ENCODE assay signal across 11 mouse cellular contexts in the genomic region with DNA sequence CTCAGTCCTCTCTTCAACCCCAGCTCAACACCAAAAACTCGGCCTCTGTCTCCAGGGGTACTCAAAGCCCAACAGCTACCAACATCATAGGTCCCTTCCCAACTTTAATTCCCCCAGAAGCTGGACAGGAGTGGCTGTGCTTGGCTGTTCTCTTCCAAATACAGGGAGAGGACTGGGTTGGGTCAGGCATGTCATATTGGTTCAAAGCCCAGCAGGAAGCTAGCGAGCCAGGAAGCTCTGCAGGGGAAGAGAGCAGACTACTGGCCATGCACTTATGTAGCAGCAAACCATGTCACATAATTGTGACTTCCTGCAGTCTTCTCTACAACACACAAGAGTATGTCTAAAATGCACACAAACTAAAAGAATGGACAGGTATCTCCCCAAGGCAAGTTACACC. TPM values are rescaled to one million over a fixed set of nuclear protein-coding genes. Genes with fewer than 3 reads are reported as not detected.
DNase-seq lines count a peak whose midpoint lies in the region; ATAC-seq and TF ChIP-seq lines count a peak whose summit lies in the region.
"Had no signal": no experiment of that assay in that cellular context is flagged by ENCODE, and none has a peak within 500 bp of the region (broad histone marks: within the 10 kb centered on the region; RNA-seq: fewer than 3 reads in every experiment).

No protein-coding gene starts in this region.

- H3K4me2 ChIP-seq in lung, embryonic 16.5 days (ENCODE audit: low read depth, low read length): no peak overlapping the region
- no peak overlapping the region for H3K4me2 ChIP-seq in heart, embryonic 13.5 days
- no peak overlapping the region for H3K4me2 ChIP-seq in hindbrain, postnatal 0 days (ENCODE audit: low read depth, low read length)
- H3K4me2 ChIP-seq: hindbrain, embryonic 15.5 days had no signal

- H3K9ac ChIP-seq in lung, embryonic 16.5 days (ENCODE audit: low read length): no peak overlapping the region
- H3K9ac ChIP-seq in heart, embryonic 13.5 days: no peak overlapping the region; the same call in 1 of the 2 replicates
- no peak overlapping the region for H3K9ac ChIP-seq in hindbrain, postnatal 0 days (replicated peaks; ENCODE audit: low read length)
- H3K9ac ChIP-seq: hindbrain, embryonic 15.5 days had no signal

- no peak for ATAC-seq in lung, embryonic 16.5 days (ENCODE audit: low read depth)
- ATAC-seq in heart, embryonic 13.5 days (ENCODE audit: extremely low read depth, insufficient number of reproducible peaks, low FRiP score, low TSS enrichment): no peak
- no peak for ATAC-seq in hindbrain, postnatal 0 days
- ATAC-seq: forebrain, embryonic 16.5 days had no signal

- H3K27ac ChIP-seq in heart, embryonic 10.5 days: peak overlapping the region; percentile 80
- H3K27ac ChIP-seq in lung, embryonic 16.5 days (ENCODE audit: low read length): peak overlapping the region; percentile 36
- peak overlapping the region; percentile 78 for H3K27ac ChIP-seq in heart, embryonic 13.5 days (replicated peaks)
- H3K27ac ChIP-seq in limb, embryonic 10.5 days: peak overlapping the region; percentile 21
- H3K27ac ChIP-seq in hindbrain, postnatal 0 days: no peak overlapping the region
- H3K27ac ChIP-seq: embryonic facial prominence, embryonic 10.5 days; hindbrain, embryonic 15.5 days had no signal

- whole genome bisulfite sequencing in heart, embryonic 10.5 days: 79% methylated on average over 2 of the region's 2 CpGs
- 71% methylated on average over 2 of the region's 2 CpGs for WGBS in lung, embryonic 16.5 days
- WGBS in heart, embryonic 13.5 days: 73% methylated on average over 2 of the region's 2 CpGs
- WGBS in limb, embryonic 10.5 days: 78% methylated on average over 2 of the region's 2 CpGs
- WGBS in hindbrain, postnatal 0 days: 62% methylated on average over 2 of the region's 2 CpGs

- intact Hi-C loops in heart, postnatal 25 days (cut with DNase I): no loop called here

- H3K27me3 ChIP-seq in heart, embryonic 10.5 days (ENCODE audit: insufficient read depth, poor library complexity, severe bottlenecking): no peaks in the 10 kb centered on the region
- no peaks in the 10 kb centered on the region for H3K27me3 ChIP-seq in lung, embryonic 16.5 days (ENCODE audit: control insufficient read depth, insufficient read depth, low read depth, low read length)
- no peaks in the 10 kb centered on the region for H3K27me3 ChIP-seq in heart, embryonic 13.5 days (replicated peaks)
- no peaks in the 10 kb centered on the region for H3K27me3 ChIP-seq in limb, embryonic 10.5 days (ENCODE audit: low read depth, poor library complexity, severe bottlenecking)
- H3K27me3 ChIP-seq in hindbrain, postnatal 0 days (ENCODE audit: insufficient read depth, low read length): no peaks in the 10 kb centered on the region
- H3K27me3 ChIP-seq: hindbrain, embryonic 15.5 days had no signal

- peaks cover 4% of the 10 kb centered on the region; the same call in 1 of the 2 replicates for H3K36me3 ChIP-seq in heart, embryonic 10.5 days
- H3K36me3 ChIP-seq in lung, embryonic 16.5 days (ENCODE audit: control insufficient read depth, insufficient read depth, low read length): no peaks in the 10 kb centered on the region
- H3K36me3 ChIP-seq in heart, embryonic 13.5 days: no peaks in the 10 kb centered on the region
- H3K36me3 ChIP-seq in limb, embryonic 10.5 days: peaks cover 38% of the 10 kb centered on the region
- no peaks in the 10 kb centered on the region for H3K36me3 ChIP-seq in hindbrain, postnatal 0 days (ENCODE audit: insufficient read depth, low read length)
- H3K36me3 ChIP-seq: hindbrain, embryonic 15.5 days had no signal

- H3K9me3 ChIP-seq in heart, embryonic 10.5 days: no peaks in the 10 kb centered on the region
- H3K9me3 ChIP-seq in lung, embryonic 16.5 days (ENCODE audit: control insufficient read depth, low read length): no peaks in the 10 kb centered on the region
- no peaks in the 10 kb centered on the region for H3K9me3 ChIP-seq in heart, embryonic 13.5 days
- H3K9me3 ChIP-seq in limb, embryonic 10.5 days (replicated peaks): no peaks in the 10 kb centered on the region
- H3K9me3 ChIP-seq in hindbrain, postnatal 0 days (ENCODE audit: low read length): no peaks in the 10 kb centered on the region
- H3K9me3 ChIP-seq: embryonic facial prominence, embryonic 10.5 days; hindbrain, embryonic 15.5 days had no signal

- DNase-seq in heart, embryonic 10.5 days (ENCODE audit: low spot score): no peak
- no peak for DNase-seq in heart, postnatal 25 days (ENCODE audit: low spot score)
- no peak for DNase-seq in lung, postnatal 36 days
- no peak for DNase-seq in limb, embryonic 10.5 days (ENCODE audit: low spot score)
- DNase-seq in frontal cortex, postnatal 14 days (ENCODE audit: low spot score in 2 of 2): no peak
- DNase-seq in hindbrain, postnatal 0 days (ENCODE audit: low spot score): no peak

- peaks cover 81% of the 10 kb centered on the region for H3K4me1 ChIP-seq in heart, embryonic 10.5 days
- H3K4me1 ChIP-seq in lung, embryonic 16.5 days (replicated peaks; ENCODE audit: control insufficient read depth, insufficient read depth, low read length): peaks cover 54% of the 10 kb centered on the region
- H3K4me1 ChIP-seq in heart, embryonic 13.5 days: peaks cover 86% of the 10 kb centered on the region
- H3K4me1 ChIP-seq in limb, embryonic 10.5 days: peaks cover 40% of the 10 kb centered on the region
- H3K4me1 ChIP-seq in hindbrain, postnatal 0 days (ENCODE audit: insufficient read depth, low read length): peaks cover 30% of the 10 kb centered on the region

- no peak overlapping the region for H3K4me3 ChIP-seq in heart, embryonic 10.5 days
- H3K4me3 ChIP-seq in lung, embryonic 16.5 days (ENCODE audit: low read length): no peak overlapping the region
- H3K4me3 ChIP-seq in heart, embryonic 13.5 days: no peak overlapping the region
- no peak overlapping the region for H3K4me3 ChIP-seq in limb, embryonic 10.5 days
- H3K4me3 ChIP-seq in hindbrain, postnatal 0 days (ENCODE audit: low read length): no peak overlapping the region
- H3K4me3 ChIP-seq: embryonic facial prominence, embryonic 10.5 days; hindbrain, embryonic 15.5 days had no signal

- no peak for TF ChIP-seq CTCF in hindbrain, postnatal 0 days (IDR thresholded peaks at IDR 0.05; ENCODE audit: low read depth)

RNA-seq across cellular contexts. Expression of a gene that starts 11.6 kb away (rescaled TPM):
- 17.7 and 18.4 TPM in 2 replicates for polyA plus RNA-seq in heart, embryonic 10.5 days (2016; fragmentation: Nextera tagmentation; extraction: Ambion mirVana)
- 10 to 100 TPM; 25.8 to 26.8 TPM for total RNA-seq in heart, postnatal 25 days (2021)
- polyA plus RNA-seq in lung, embryonic 16.5 days (2015; fragmentation: Nextera tagmentation; extraction: Ambion mirVana): 33.5 and 36.0 TPM in 2 replicates
- polyA plus RNA-seq in heart, embryonic 13.5 days (2015; fragmentation: Nextera tagmentation; extraction: Ambion mirVana): 12.5 and 15.7 TPM in 2 replicates
- 32.7 and 39.1 TPM in 2 replicates for polyA plus RNA-seq in limb, embryonic 10.5 days (2016; fragmentation: Nextera tagmentation; extraction: Ambion mirVana)
- total RNA-seq in hindbrain, postnatal 0 days (2014; rRNA removed): 20.9 and 21.0 TPM in 2 replicates
- polyA plus RNA-seq in hindbrain, postnatal 0 days (2015; fragmentation: Nextera tagmentation; extraction: Ambion mirVana): 10.2 and 12.9 TPM in 2 replicates

RNA-seq across cellular contexts. Expression of a gene that starts 50.4 kb away (rescaled TPM):
- polyA plus RNA-seq in heart, embryonic 10.5 days (2016; fragmentation: Nextera tagmentation; extraction: Ambion mirVana): 44.1 and 54.1 TPM in 2 replicates
- total RNA-seq in heart, postnatal 25 days (2021): 1 to 10 TPM; 9.6 to 9.8 TPM
- 56.3 and 60.4 TPM in 2 replicates for polyA plus RNA-seq in lung, embryonic 16.5 days (2015; fragmentation: Nextera tagmentation; extraction: Ambion mirVana)
- 38.5 and 40.3 TPM in 2 replicates for polyA plus RNA-seq in heart, embryonic 13.5 days (2015; fragmentation: Nextera tagmentation; extraction: Ambion mirVana)
- 74.0 and 74.6 TPM in 2 replicates for polyA plus RNA-seq in limb, embryonic 10.5 days (2016; fragmentation: Nextera tagmentation; extraction: Ambion mirVana)
- total RNA-seq in hindbrain, postnatal 0 days (2014; rRNA removed): 22.5 and 34.0 TPM in 2 replicates
- polyA plus RNA-seq in hindbrain, postnatal 0 days (2015; fragmentation: Nextera tagmentation; extraction: Ambion mirVana): 76.7 and 78.2 TPM in 2 replicates

RNA-seq across cellular contexts. Expression of a gene that starts 57.0 kb away (rescaled TPM):
- polyA plus RNA-seq in heart, embryonic 10.5 days (2016; fragmentation: Nextera tagmentation; extraction: Ambion mirVana): 26.9 and 28.0 TPM in 2 replicates
- 10 to 100 TPM; 21.0 to 21.4 TPM for total RNA-seq in heart, postnatal 25 days (2021)
- polyA plus RNA-seq in lung, embryonic 16.5 days (2015; fragmentation: Nextera tagmentation; extraction: Ambion mirVana): 40.1 and 41.9 TPM in 2 replicates
- polyA plus RNA-seq in heart, embryonic 13.5 days (2015; fragmentation: Nextera tagmentation; extraction: Ambion mirVana): 25.7 and 28.9 TPM in 2 replicates
- 34.8 and 36.5 TPM in 2 replicates for polyA plus RNA-seq in limb, embryonic 10.5 days (2016; fragmentation: Nextera tagmentation; extraction: Ambion mirVana)
- total RNA-seq in hindbrain, postnatal 0 days (2014; rRNA removed): 22.2 and 23.6 TPM in 2 replicates
- 33.1 and 36.4 TPM in 2 replicates for polyA plus RNA-seq in hindbrain, postnatal 0 days (2015; fragmentation: Nextera tagmentation; extraction: Ambion mirVana)
